Mouse (Mus musculus): ENCODE data around the gene Lcn11.
"Not testable (repeated sequence)": the region's sequence is repeated elsewhere in the genome, so short reads cannot be mapped to it uniquely, and the experiment has no call there.

The Lcn11 gene

GRCm38 (mm10) chr2:25776717-25777116, at the start of gene Lcn11:
TSS of gene Lcn11 (plus strand) at chr2:25777017.
- no peak for DNase-seq

DNA sequence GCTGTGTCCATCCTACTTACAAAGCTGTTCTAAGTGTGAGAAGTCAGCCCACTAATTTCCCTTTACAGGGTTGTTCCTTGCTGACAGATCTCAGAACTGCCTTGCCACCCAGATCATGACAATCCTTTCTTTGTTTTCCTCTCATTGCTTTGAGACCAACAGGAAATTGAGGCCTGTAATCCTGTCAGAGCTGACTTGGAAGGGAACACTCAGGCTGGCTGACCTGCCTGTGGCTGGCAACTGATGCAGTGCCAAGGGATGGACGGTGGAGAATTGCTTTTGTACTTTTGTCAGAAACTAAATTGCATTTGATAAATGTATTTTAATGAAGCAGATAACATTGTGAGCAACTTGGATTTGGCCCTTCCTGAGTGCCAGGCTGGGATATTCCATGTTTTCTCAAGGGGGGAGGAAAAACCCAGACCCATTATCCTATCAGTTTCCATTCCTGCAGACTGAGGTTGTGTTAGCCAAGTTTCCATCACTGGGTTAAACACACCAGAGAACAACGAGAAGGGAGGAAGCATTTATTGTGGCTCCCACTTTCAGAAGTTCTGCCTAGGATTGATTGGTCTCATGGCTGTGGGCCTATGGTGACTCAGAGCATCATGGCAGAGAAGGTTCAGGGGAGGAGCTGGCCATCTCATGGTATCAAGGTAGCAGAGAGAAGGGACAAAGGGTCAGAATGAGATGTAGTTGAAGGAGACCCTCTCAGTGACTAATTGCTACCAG, 43.5 kb upstream of the Lcn11 start:
- DNase-seq = no peak

DNA sequence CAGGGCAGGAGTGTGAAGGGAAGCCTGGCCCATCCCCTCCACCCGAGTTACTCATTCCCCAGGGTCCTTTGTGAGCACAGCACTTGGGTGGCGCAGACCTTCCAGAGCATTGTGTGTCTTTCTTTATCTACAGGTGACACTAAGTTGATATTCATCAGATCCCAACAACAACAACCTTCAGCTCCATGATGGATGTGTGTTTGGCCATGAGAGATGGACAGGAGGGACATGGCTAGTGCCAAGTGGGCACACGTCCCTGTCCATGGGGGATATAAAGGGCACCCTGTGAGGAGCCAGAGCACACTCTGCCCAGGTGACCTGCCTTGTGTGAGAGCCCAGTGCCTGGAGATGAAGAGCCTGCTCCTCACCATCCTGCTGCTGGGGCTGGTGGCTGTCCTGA, 40.1 kb upstream of the Lcn11 start, which contains the start of gene Obp2b:
Gene Obp2b (plus strand): TSS at position 301 of the 400 bp plus-strand sequence.
- not testable (repeated sequence) for DNase-seq

DNA sequence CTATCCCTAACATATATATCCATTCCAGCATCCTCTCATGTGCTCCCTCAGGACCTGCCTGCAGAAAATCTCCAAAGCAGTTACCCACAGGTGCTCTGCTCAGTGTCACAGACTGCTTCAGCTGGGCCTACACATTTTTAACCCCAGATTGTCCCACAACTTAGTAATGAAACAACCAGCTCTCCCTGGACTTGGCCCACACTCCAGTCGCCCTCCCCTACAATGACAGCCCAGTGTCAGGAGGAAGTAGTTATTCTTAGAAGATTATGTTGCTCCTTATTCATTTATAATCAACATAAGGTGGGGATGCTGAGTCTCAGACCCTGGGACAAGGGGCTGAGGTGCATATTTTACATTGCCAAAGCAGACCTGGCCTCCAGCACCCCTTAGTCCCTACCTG, 35.1 kb upstream of the Lcn11 start:
- no peak for DNase-seq

DNA sequence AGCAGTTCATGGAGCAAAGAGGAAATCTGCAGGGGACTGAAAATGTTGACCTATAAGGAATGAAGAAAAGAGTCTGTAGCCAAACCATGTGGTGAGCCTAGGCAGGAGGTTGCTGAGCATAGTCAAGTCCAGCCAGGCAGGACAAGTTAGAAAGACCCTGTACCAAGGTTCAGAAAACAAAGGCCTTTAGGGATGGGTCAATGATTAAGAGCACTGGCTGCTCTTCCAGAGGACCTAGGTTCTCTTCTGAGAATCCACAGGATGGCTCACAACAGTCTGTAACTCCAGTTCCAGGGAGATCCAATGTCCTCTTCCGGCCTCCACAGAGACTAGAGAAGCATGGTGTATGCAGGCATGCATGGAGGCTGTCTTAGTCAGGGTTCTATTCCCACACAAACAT, 22.6 kb upstream of the Lcn11 start:
- no peak for DNase-seq

DNA sequence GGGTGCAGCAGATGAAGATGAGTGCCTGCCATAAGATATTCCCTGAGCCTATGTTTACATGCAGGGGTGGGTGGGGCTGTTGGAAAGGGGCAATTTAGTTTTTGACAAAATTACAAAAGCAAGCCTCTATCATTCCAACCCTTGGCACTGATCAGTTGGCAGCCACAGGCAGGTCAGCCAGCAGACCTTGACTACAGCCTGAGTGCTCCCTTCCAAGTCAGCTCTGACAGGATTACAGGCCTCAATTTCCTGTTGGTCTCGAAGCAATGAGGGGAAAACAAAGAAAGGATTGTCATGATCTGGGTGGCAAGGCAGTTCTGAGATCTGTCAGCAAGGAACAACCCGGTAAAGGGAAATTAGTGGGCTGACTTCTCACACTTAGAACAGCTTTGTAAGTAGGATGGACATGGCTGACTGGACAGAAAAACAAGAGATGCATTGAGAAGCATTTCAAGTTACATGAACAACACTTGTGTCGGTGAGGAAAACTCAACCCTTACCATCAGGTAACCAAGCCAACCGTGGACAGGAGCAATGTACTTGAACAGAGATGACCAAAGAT, 18.7 kb upstream of the Lcn11 start:
- no peak for DNase-seq

DNA sequence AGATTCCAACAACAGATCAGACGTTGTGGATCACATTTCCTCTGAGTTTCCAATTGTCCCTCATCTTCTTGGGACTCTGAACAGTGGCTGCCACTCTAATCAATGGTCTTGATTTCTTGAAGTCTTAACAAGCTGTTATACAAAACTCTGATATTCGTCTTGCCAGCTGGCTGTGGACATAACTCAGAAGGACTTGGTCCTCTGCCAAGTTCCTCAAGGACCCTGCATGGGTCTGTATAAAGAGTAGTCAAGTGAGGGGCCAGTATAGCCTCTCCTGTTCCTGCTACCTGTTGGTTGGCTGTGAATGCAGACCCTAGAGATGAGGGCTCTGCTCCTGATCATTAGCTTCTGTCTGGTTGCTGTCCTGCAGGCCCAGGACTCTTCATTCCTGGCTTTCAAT, 11.5 kb upstream of the Lcn11 start, which contains the start of gene Lcn3:
Gene Lcn3 (plus strand): TSS at position 301 of the 400 bp plus-strand sequence.
- no peak for DNase-seq

- no peak for DNase-seq
Observed at GRCm38 (mm10) chr2:25767764-25768163, 9.1 kb upstream of the Lcn11 start.

- no peak for DNase-seq
Observed at GRCm38 (mm10) chr2:25773507-25773906, 3.3 kb upstream of the Lcn11 start.

DNA sequence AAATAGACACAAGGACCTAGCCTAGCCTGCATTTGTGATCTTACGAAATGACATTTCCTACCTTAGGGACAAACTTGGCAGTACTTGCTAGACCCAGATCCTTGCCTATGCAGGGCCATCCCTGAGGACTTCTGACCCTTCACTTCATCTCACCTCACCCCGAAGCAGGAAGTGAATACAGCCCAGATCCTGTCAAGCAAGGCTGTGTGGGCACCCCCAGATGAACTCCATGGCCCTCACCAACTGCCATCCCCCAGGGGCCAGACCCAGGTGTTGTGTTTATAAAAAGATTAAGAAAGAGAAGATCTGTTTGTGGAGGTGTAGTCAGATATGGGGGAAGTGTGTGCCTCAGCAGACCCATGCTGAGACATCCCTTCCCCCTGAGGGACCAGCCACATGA, 2.2 kb upstream of the Lcn11 start:
- DNase-seq = no peak

DNA sequence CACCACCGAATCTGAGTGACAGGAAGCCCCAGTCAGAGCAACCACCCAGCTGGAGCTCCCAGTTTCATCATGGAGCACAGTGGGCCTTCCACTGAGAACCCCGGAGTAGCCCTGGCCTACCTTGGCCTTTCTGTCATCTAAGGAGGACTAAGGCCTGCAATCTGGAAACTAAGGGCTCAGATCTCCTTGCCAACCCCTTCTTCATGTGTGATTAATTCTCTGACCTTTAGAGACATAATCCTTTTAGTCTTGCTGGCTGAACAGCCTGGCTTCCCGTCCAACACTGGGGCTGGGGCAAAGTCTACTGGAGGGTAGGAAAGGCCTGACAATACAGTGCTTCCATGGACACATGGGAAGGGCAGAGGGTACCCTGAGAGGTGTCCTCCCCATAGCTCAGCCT, 826 bp upstream of the Lcn11 start:
- no peak for DNase-seq

GRCm38 (mm10) chr2:25779076-25779475, 2.3 kb downstream of the Lcn11 start:
- no peak for DNase-seq

- DNase-seq = no peak
Observed at GRCm38 (mm10) chr2:25780921-25781320, 4.1 kb downstream of the Lcn11 start.

DNA sequence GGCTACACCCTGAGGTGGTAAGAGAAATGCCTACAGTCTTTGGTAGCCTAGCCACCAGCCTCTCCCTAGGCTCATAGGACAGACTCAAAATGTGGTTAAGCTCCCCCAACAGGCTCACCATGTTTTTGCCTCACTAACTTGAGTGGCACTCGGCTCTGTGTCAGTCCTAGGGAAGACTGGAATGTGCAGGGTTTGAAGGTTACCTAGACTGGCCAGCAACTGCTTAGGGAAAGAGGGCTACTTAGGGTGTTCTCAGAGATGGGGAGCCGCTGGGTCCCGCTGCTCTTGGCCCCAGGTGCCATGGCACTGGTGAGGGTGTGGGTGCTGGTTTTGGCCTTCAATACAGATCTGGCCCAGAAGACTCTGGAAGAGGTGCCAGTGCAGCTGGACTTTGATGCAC, 5.1 kb downstream of the Lcn11 start, which contains the start of gene Gm13539:
Gene Gm13539 (plus strand): TSS at position 301 of the 400 bp plus-strand sequence.
- DNase-seq = no peak

DNA sequence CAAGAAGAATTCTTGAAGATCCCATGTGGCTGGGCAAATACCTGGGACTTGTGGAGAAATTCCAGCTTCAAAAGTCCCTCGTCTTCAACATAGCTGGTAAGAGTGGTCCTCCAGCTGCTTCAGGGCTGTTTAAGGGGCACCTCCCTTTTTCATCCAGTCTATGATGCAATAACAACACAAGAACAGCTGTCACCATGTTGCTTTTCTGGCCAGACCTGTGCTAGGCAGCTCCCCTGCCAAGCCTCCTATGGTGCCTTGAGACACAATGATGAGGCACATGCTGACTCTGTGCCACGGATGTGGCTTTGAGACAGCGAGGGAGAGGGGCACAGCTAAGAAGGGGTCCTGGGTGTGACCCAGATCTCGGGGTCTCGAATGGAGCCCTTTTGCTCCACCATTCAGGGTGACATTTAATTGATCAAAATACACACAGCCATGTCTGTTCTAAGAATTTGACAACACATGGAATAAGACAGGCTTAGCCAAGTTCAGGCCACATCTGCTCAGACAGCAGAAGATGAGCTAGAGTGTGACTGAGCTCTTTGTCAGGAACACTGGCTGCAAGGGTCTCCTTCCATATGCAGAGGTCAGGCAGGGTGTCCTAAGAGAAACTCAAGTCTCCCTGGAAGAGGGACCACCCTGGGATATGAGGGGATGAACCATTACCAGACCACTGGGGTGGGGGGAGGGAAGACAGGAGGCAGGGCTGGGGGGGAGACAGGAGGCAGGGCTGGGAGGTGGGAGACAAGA, 8.9 kb downstream of the Lcn11 start:
- no peak for DNase-seq

- DNase-seq = no peak
Observed at GRCm38 (mm10) chr2:25789092-25789491, 12.3 kb downstream of the Lcn11 start.

DNA sequence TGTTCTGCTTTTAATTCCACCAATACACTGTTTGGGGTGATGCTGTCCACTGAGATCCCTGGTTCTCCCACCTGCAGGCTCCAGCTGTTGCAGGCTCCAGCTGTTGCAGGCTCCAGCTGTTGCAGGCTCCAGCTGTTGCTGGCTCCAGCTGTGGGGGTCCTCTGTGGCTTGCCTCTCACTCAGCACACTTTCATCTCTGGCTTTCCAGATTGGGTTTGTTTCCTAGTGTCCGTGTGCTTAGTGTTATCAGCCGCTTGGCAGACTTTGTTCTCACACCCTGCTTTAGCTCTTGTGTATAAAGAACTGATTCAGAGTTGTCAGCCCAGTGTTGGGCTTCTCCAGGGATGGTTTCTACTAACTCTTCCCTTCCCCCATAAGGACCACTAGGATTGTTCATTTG, 20.8 kb downstream of the Lcn11 start:
- DNase-seq = no peak

- DNase-seq = no peak
Observed at GRCm38 (mm10) chr2:25798065-25798464, 21.2 kb downstream of the Lcn11 start.

DNA sequence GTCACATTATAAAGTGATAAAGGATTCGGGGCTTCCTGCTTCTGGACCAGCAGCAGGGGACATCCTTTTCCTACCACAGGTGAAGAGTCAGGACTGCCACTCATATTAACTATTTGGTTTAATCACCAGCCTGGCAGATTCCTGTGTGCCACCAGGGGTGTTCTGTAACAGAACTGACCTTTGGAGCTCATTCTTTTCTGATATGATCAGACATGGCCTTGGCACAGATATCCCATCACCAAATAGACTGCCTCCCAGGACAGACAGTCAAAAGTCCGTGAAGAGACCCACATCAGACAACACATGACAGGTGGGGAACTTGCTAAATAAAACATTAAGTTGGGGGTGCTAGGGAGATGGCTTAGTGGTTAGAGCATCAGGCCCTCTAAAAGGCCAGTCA, 34.9 kb downstream of the Lcn11 start:
- no peak for DNase-seq

DNA sequence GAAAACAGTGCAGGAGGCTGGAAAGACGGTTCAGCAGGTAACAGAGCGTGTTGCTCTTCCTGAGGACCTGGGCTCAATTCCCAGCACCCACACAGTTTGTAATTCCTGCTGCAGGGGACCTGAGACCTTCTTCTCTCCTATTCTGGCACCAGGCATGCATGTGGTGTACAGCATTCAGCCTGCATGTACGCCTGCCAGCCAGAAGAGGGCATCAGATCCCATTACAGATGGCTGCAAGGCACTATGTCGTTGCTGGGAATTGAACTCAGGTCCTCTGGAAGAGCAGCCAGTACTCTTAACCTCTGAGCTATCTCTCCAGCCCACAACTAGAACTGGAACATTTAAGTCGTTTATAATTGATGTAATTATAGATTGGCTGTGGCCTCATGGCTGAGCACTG, 36.5 kb downstream of the Lcn11 start:
- no peak for DNase-seq

- DNase-seq = not testable (repeated sequence)
Observed at GRCm38 (mm10) chr2:25815748-25816147, 38.9 kb downstream of the Lcn11 start, which contains the start of gene Glt6d1. TSS of gene Glt6d1 (minus strand) at chr2:25815848.

DNA sequence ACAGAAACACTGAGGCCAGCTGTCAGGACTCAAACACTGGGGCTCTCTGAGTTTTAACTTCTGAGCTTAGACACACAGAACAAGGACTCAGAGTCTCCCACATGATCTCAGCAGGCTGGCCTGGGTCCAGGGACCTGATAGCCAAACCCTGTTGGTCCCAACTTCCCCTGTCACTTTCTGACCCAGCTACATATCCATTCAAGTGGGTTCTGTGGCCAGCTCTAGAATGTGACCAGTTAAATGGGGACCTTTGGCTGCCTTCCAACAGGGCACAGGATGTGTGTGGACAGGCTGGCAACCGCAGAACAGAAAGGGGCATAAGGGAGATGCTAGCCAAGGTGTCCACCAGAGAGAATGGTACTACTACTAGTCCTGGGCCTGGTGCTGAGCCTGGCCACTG, 46.0 kb downstream of the Lcn11 start, which contains the start of gene Lcn9:
Gene Lcn9 (plus strand): TSS at position 348 of the 400 bp plus-strand sequence.
- no peak for DNase-seq

GRCm38 (mm10) chr2:25824751-25825150, 47.9 kb downstream of the Lcn11 start:
- DNase-seq = no peak

Data from kidney, postnatal 14 days (tissue).